8 mouse cellular contexts compared by ENCODE assay signal in genomic region chr15:11908166-11908565, GRCm38 (mm10). TPM values are rescaled to one million over a fixed set of nuclear protein-coding genes. Genes with fewer than 3 reads are reported as not detected.
DNase-seq lines count a peak whose midpoint lies in the region; ATAC-seq lines count a peak whose summit lies in the region.

No protein-coding gene starts in this region.

- no peak overlapping the region for H3K4me3 ChIP-seq in embryonic facial prominence, embryonic 12.5 days

- WGBS in embryonic facial prominence, embryonic 12.5 days: 3% methylated on average over 11 of the region's 11 CpGs

- H3K9ac ChIP-seq in embryonic facial prominence, embryonic 12.5 days: no peak overlapping the region

- DNase-seq in adrenal gland, postnatal 36 days: peak; percentile 4 to 16
- peak; percentile 8 to 9 for DNase-seq in kidney, adult 8-10 months
- DNase-seq in lung, postnatal 36 days: peak; percentile 42
- DNase-seq in frontal cortex, postnatal 25 days (ENCODE audit: low spot score in 2 of 2): no peak
- no peak for DNase-seq in c-Kit-positive CD71-positive TER-119-positive erythroid progenitor cells, embryonic 14.5 days (ENCODE audit: low spot score)
- DNase-seq in cerebellum, adult 9-10 months: no peak
- no peak for DNase-seq in thymus, postnatal 0 days (ENCODE audit: low spot score)

- H3K27me3 ChIP-seq in embryonic facial prominence, embryonic 12.5 days: peaks cover 23% of the 10 kb centered on the region

- no peak for ATAC-seq in embryonic facial prominence, embryonic 12.5 days (ENCODE audit: insufficient number of reproducible peaks, insufficient read depth, low FRiP score, low TSS enrichment)

- no peaks in the 10 kb centered on the region for H3K36me3 ChIP-seq in embryonic facial prominence, embryonic 12.5 days

- no peak overlapping the region for H3K27ac ChIP-seq in embryonic facial prominence, embryonic 12.5 days

- peak overlapping the region; percentile 36 for H3K4me2 ChIP-seq in embryonic facial prominence, embryonic 12.5 days (replicated peaks)

- peaks cover 28% of the 10 kb centered on the region for H3K4me1 ChIP-seq in embryonic facial prominence, embryonic 12.5 days

- no peaks in the 10 kb centered on the region for H3K9me3 ChIP-seq in embryonic facial prominence, embryonic 12.5 days

RNA-seq across cellular contexts. Expression of gene Npr3, which starts 1.1 kb away (rescaled TPM):
- total RNA-seq in adrenal gland, postnatal 36 days (2021): 10 to 100 TPM; 10.2 to 19.9 TPM
- 6.3 and 6.6 TPM in 2 replicates for polyA plus RNA-seq in embryonic facial prominence, embryonic 12.5 days (2016; fragmentation: Nextera tagmentation; extraction: Ambion mirVana)
- 0.45 and 0.49 TPM in 2 replicates for polyA plus RNA-seq in thymus, postnatal 0 days (2015; fragmentation: Nextera tagmentation; extraction: Ambion mirVana)

Comparison
In these comparisons a context has a peak if more than half of its experiments do, and no peak if none do; other contexts are left out.
1. DNase-seq: peak in adrenal gland, postnatal 36 days (2 of 2), kidney, adult 8-10 months (2 of 2) and lung, postnatal 36 days (single experiment); none in frontal cortex, postnatal 25 days (0 of 2), c-Kit-positive CD71-positive TER-119-positive erythroid progenitor cells, embryonic 14.5 days (single experiment), cerebellum, adult 9-10 months (single experiment) and thymus, postnatal 0 days (single experiment).